Mouse (Mus musculus): Measurements from ENCODE around the gene Rgl1.

The Rgl1 gene

DNA sequence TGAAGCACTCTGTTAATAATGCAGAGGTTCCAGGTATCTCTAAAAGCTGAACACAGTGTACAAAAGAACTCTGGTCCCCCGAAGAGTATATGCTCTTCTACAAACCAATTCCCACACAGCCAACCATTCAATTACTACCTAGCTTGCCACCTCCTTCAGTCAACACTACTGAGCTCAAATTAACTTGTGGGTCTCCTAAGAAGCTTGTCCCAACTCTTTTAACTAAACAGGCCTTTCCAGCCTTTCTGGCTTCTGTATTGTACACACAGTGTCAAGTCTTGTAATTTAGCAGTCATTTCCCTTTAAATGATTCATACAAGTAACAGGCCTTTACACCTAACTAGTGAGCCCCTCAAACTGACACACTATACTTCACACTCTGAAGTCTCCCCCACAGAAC, 48.8 kb downstream of the Rgl1 start:
- TF ChIP-seq NANOG (IDR thresholded peaks at IDR 0.05; ENCODE audit: borderline replicate concordance, low read length), result no peak
- no peak for TF ChIP-seq CTCF (conservative IDR thresholded peaks at IDR 0.05; ENCODE audit: low read length)
- TF ChIP-seq POU5F1 (IDR thresholded peaks at IDR 0.05; ENCODE audit: borderline replicate concordance, low read length), result no peak
- Histone ChIP-seq H3K27me3 (ENCODE audit: insufficient read depth, low read length) (no peaks in the 10 kb centered on the region), H3K36me3 (ENCODE audit: insufficient read depth, low read length) (no peaks in the 10 kb centered on the region)

DNA sequence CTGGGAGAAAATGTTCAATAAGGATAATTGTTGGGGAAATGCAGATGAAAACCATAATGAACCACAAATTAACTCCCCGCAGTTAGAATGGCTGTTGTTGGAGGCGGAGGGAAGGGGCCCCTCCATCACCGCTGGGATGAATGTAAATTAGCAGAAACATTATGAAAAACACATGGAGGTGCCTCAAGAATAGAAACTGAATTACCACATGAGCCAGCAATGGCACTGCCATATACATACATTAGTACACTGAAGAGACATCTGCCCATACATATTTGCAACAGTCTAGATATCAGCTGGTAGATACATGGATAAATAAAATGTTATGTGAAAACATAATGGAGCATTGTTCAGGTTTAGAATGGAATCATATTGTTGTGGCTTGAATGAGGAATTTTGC, 51.7 kb downstream of the Rgl1 start:
- TF ChIP-seq CTCF (conservative IDR thresholded peaks at IDR 0.05; ENCODE audit: low read length) (no peak), POU5F1 (IDR thresholded peaks at IDR 0.05; ENCODE audit: borderline replicate concordance, low read length) (no peak), NANOG (IDR thresholded peaks at IDR 0.05; ENCODE audit: borderline replicate concordance, low read length) (no peak)
- H3K27me3 ChIP-seq (ENCODE audit: insufficient read depth, low read length), result no peaks in the 10 kb centered on the region
- H3K4me3 ChIP-seq (replicated peaks; ENCODE audit: low read length), result no peak overlapping the region
- no peaks in the 10 kb centered on the region for H3K36me3 ChIP-seq (ENCODE audit: insufficient read depth, low read length)
- H3K4me1 ChIP-seq (replicated peaks; ENCODE audit: low read depth, low read length), result peaks cover 11% of the 10 kb centered on the region
- H3K9me3 ChIP-seq (ENCODE audit: low read length), result no peaks in the 10 kb centered on the region

More for the DNA sequence above, 48.8 kb downstream of the Rgl1 start:
- Histone ChIP-seq H3K9me3 (ENCODE audit: low read length) (no peaks in the 10 kb centered on the region), H3K4me1 (replicated peaks; ENCODE audit: low read depth, low read length) (peaks cover 28% of the 10 kb centered on the region), H3K4me3 (replicated peaks; ENCODE audit: low read length) (no peak overlapping the region)

GRCm38 (mm10) chr1:152713924-152714323, 52.2 kb downstream of the Rgl1 start:
- H3K36me3 ChIP-seq (ENCODE audit: insufficient read depth, low read length), result no peaks in the 10 kb centered on the region
- H3K27me3 ChIP-seq (ENCODE audit: insufficient read depth, low read length), result no peaks in the 10 kb centered on the region
- no peak overlapping the region for H3K4me3 ChIP-seq (replicated peaks; ENCODE audit: low read length)
- no peak for TF ChIP-seq POU5F1 (IDR thresholded peaks at IDR 0.05; ENCODE audit: borderline replicate concordance, low read length)
- no peak for TF ChIP-seq CTCF (conservative IDR thresholded peaks at IDR 0.05; ENCODE audit: low read length)
- no peak for TF ChIP-seq NANOG (IDR thresholded peaks at IDR 0.05; ENCODE audit: borderline replicate concordance, low read length)
- H3K9me3 ChIP-seq (ENCODE audit: low read length), result no peaks in the 10 kb centered on the region
- peaks cover 7% of the 10 kb centered on the region for H3K4me1 ChIP-seq (replicated peaks; ENCODE audit: low read depth, low read length)

- H3K9me3 ChIP-seq (ENCODE audit: low read length), result no peaks in the 10 kb centered on the region
- no peak for TF ChIP-seq POU5F1 (IDR thresholded peaks at IDR 0.05; ENCODE audit: borderline replicate concordance, low read length)
- TF ChIP-seq CTCF (conservative IDR thresholded peaks at IDR 0.05; ENCODE audit: low read length), result no peak
- no peak overlapping the region for H3K4me3 ChIP-seq (replicated peaks; ENCODE audit: low read length)
Measured at GRCm38 (mm10) chr1:152711037-152711436, 55.1 kb downstream of the Rgl1 start.

DNA sequence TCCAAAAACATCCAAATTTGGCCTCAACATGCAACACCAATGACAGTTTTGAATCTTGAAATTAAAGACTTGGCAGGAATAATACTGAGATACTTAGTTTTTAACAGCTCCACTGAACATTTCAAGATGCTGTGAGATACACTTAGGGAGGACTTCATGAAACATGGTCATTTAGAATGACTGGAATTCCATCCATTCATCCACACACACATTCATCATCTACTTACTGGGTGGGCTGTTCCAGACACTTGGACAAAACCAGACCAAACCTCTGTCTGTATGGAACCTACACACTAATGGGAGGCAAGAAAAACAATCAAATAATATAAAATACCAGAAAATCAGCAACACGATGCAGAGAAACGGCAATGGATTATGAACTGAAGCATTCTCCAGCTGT, 58.6 kb downstream of the Rgl1 start:
- TF ChIP-seq NANOG (IDR thresholded peaks at IDR 0.05; ENCODE audit: borderline replicate concordance, low read length) (no peak), CTCF (conservative IDR thresholded peaks at IDR 0.05; ENCODE audit: low read length) (no peak), POU5F1 (IDR thresholded peaks at IDR 0.05; ENCODE audit: borderline replicate concordance, low read length) (no peak)
- Histone ChIP-seq H3K36me3 (ENCODE audit: insufficient read depth, low read length) (no peaks in the 10 kb centered on the region), H3K4me3 (replicated peaks; ENCODE audit: low read length) (no peak overlapping the region), H3K9me3 (ENCODE audit: low read length) (no peaks in the 10 kb centered on the region), H3K4me1 (replicated peaks; ENCODE audit: low read depth, low read length) (no peaks in the 10 kb centered on the region), H3K27me3 (ENCODE audit: insufficient read depth, low read length) (peaks cover 4% of the 10 kb centered on the region; the same call in 1 of the 2 replicates)

More at GRCm38 (mm10) chr1:152711037-152711436, 55.1 kb downstream of the Rgl1 start:
- Histone ChIP-seq H3K27me3 (ENCODE audit: insufficient read depth, low read length) (no peaks in the 10 kb centered on the region), H3K4me1 (replicated peaks; ENCODE audit: low read depth, low read length) (no peaks in the 10 kb centered on the region), H3K36me3 (ENCODE audit: insufficient read depth, low read length) (no peaks in the 10 kb centered on the region)

DNA sequence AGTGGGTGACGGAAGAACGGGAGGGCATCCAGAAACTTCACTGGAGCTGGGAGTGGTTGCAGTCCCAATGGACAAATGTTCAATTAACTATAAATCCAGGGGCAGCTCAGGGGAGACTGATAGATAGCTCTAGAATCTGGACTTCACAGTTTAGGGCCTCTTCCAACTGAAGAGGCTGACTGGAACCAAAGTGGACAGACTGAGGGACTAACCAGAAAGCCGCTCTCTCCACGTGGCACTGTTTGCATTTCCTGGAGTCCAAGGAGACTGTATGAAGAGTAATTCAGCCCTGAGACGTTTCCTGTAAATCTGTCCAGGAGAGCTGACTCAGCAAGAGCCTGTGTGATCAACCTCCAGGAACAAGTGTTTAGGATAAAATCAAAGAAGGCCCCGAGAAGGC, 62.2 kb downstream of the Rgl1 start:
- peaks cover 4% of the 10 kb centered on the region; the same call in 1 of the 2 replicates for H3K27me3 ChIP-seq (ENCODE audit: insufficient read depth, low read length)
- no peaks in the 10 kb centered on the region for H3K4me1 ChIP-seq (replicated peaks; ENCODE audit: low read depth, low read length)
- no peaks in the 10 kb centered on the region for H3K9me3 ChIP-seq (ENCODE audit: low read length)
- no peaks in the 10 kb centered on the region for H3K36me3 ChIP-seq (ENCODE audit: insufficient read depth, low read length)
- H3K4me3 ChIP-seq (replicated peaks; ENCODE audit: low read length), result no peak overlapping the region
- no peak for TF ChIP-seq POU5F1 (IDR thresholded peaks at IDR 0.05; ENCODE audit: borderline replicate concordance, low read length)
- no peak for TF ChIP-seq CTCF (conservative IDR thresholded peaks at IDR 0.05; ENCODE audit: low read length)
- TF ChIP-seq NANOG (IDR thresholded peaks at IDR 0.05; ENCODE audit: borderline replicate concordance, low read length), result no peak

DNA sequence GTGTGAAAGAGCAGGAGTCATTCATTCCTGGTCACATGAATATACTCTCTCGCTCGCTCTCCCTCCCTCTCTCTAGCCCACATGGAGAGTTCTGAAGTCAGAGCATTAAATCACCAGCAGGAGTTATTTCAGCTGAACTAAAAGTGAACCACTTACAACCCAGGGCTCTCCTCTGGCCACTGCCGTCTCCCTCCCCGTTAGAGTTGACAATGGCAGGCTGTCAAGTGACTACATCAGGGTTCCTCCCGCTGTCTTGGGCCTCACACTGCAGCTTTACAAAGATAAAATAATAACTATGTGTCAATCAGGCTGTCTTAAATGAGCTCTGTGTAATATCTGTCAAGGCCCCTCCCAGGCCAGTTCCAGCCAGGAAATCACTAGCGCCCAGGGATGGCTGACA, 63.2 kb downstream of the Rgl1 start:
- Histone ChIP-seq H3K36me3 (ENCODE audit: insufficient read depth, low read length) (no peaks in the 10 kb centered on the region), H3K4me3 (replicated peaks; ENCODE audit: low read length) (no peak overlapping the region), H3K4me1 (replicated peaks; ENCODE audit: low read depth, low read length) (no peaks in the 10 kb centered on the region), H3K9me3 (ENCODE audit: low read length) (no peaks in the 10 kb centered on the region), H3K27me3 (ENCODE audit: insufficient read depth, low read length) (peaks cover 4% of the 10 kb centered on the region; the same call in 1 of the 2 replicates)
- TF ChIP-seq NANOG (IDR thresholded peaks at IDR 0.05; ENCODE audit: borderline replicate concordance, low read length) (no peak), POU5F1 (IDR thresholded peaks at IDR 0.05; ENCODE audit: borderline replicate concordance, low read length) (no peak)

DNA sequence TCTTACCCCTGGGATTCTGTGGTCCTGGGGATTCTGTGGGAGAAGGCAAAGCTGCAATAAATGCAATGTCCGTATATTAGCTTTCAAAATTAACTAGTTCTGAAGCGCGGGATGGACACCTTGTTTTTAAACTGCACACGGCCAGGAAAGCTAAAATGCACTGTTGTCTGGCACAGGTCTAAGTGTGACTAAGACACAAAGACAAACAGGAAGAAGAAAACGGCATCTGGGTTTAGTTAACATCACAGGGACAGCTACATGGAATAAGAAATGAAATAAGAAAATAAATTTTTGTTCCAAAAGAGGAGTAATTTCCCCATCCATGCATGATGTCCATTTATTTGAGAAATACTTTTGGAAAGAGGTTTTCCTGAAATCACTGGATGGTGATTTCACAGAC, 65.1 kb downstream of the Rgl1 start:
- TF ChIP-seq POU5F1 (IDR thresholded peaks at IDR 0.05; ENCODE audit: borderline replicate concordance, low read length), result no peak
- no peak for TF ChIP-seq NANOG (IDR thresholded peaks at IDR 0.05; ENCODE audit: borderline replicate concordance, low read length)
- no peak for TF ChIP-seq CTCF (conservative IDR thresholded peaks at IDR 0.05; ENCODE audit: low read length)
- H3K9me3 ChIP-seq (ENCODE audit: low read length), result no peaks in the 10 kb centered on the region

DNA sequence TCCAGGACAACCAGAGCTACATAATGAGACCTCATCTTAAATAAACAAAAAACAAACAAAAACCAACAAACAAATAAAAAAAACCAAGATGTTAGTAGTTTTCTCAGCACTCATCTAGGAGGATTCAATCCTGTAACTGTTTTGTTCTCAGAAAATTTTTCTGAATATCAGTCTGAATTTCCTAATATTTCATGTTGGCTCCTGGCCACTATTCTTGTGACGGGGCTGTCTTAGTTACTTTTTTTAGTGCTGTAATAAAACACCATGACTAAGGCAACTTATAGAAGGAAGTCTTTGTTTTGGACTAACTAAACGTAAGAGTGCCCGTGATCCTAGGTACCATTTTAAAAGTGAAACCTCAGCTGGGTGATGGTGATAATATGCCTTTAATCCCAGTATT, 68.8 kb downstream of the Rgl1 start:
- Histone ChIP-seq H3K4me3 (replicated peaks; ENCODE audit: low read length) (no peak overlapping the region), H3K4me1 (replicated peaks; ENCODE audit: low read depth, low read length) (peaks cover 5% of the 10 kb centered on the region; the same call in 1 of the 2 replicates), H3K9me3 (ENCODE audit: low read length) (no peaks in the 10 kb centered on the region), H3K27me3 (ENCODE audit: insufficient read depth, low read length) (no peaks in the 10 kb centered on the region), H3K36me3 (ENCODE audit: insufficient read depth, low read length) (no peaks in the 10 kb centered on the region)
- TF ChIP-seq CTCF (conservative IDR thresholded peaks at IDR 0.05; ENCODE audit: low read length) (no peak), NANOG (IDR thresholded peaks at IDR 0.05; ENCODE audit: borderline replicate concordance, low read length) (no peak), POU5F1 (IDR thresholded peaks at IDR 0.05; ENCODE audit: borderline replicate concordance, low read length) (no peak)

More for the DNA sequence above, 65.1 kb downstream of the Rgl1 start:
- H3K27me3 ChIP-seq (ENCODE audit: insufficient read depth, low read length), result peaks cover 4% of the 10 kb centered on the region; the same call in 1 of the 2 replicates
- H3K4me3 ChIP-seq (replicated peaks; ENCODE audit: low read length), result no peak overlapping the region
- no peaks in the 10 kb centered on the region for H3K4me1 ChIP-seq (replicated peaks; ENCODE audit: low read depth, low read length)
- no peaks in the 10 kb centered on the region for H3K36me3 ChIP-seq (ENCODE audit: insufficient read depth, low read length)
